Mouse (Mus musculus) liver, adult 2 months (tissue): ENCODE results near the gene Bid. TPM values are rescaled to one million over a fixed set of nuclear protein-coding genes. Genes with fewer than 3 reads are reported as not detected.
"Not testable (repeated sequence)": the region's sequence is repeated elsewhere in the genome, so short reads cannot be mapped to it uniquely, and the experiment has no call there.

Experiments used
- DNase-seq: peaks from one replicate; pipeline ENCODE4 v3.0.0-alpha.2; 2011; ENCODE audit warnings: low read depth, low spot score; ENCODE audit errors: extremely low read depth
- H3K27ac ChIP-seq: fragments of 200-500 bp; replicated peaks from 2 replicates; pipeline ENCODE4 v1.5.1; 2012; ENCODE audit warnings: low read depth, mild to moderate bottlenecking, control low read depth, inconsistent platforms, low read length; ENCODE audit not compliant: insufficient read depth
- H3K27me3 ChIP-seq: fragments of 200-500 bp; 2 replicates; pipeline ENCODE4 v1.6.1; 2012; ENCODE audit warnings: mild to moderate bottlenecking, moderate library complexity, low read length, inconsistent platforms; ENCODE audit not compliant: control insufficient read depth, insufficient read depth
- H3K36me3 ChIP-seq: fragments of 200-500 bp; 2 replicates; pipeline ENCODE4 v1.6.1; 2012; ENCODE audit warnings: low read length, inconsistent platforms; ENCODE audit not compliant: control insufficient read depth, insufficient read depth
- H3K4me1 ChIP-seq: fragments of 200-500 bp; 2 replicates; pipeline ENCODE4 v1.6.1; 2011; ENCODE audit warnings: low read length; ENCODE audit not compliant: control insufficient read depth, insufficient read depth
- H3K4me3 ChIP-seq: fragments of 200-500 bp; 2 replicates; pipeline ENCODE4 v1.5.1; 2011; ENCODE audit warnings: low read depth, mild to moderate bottlenecking, control low read depth, low read length, moderate library complexity; ENCODE audit not compliant: insufficient read depth
- H3K79me2 ChIP-seq: fragments of 200-500 bp; 2 replicates; pipeline ENCODE4 v1.6.1; 2012; ENCODE audit warnings: inconsistent platforms, mild to moderate bottlenecking, low read length, moderate library complexity; ENCODE audit not compliant: control insufficient read depth, insufficient read depth
- H3K9ac ChIP-seq: fragments of 200-500 bp; 2 replicates; pipeline ENCODE4 v1.6.1; 2012; ENCODE audit warnings: low read depth, mild to moderate bottlenecking, control low read depth, inconsistent platforms, low read length
- CTCF ChIP-seq: fragments of 200-500 bp; IDR thresholded peaks from 2 replicates; pipeline ENCODE4 v1.5.1; 2011; ENCODE audit warnings: low read depth, low read length, control low read depth
- POLR2A ChIP-seq: fragments of 200-500 bp; IDR thresholded peaks from 2 replicates; pipeline ENCODE4 v1.6.1; 2011; ENCODE audit warnings: low read length, control low read depth; ENCODE audit not compliant: insufficient read depth; ENCODE audit errors: extremely low read depth
- WGBS: fragments of 180-500 bp; shearing (Covaris S2); methylation state at CpG from one replicate; pipeline ENCODE4 v1.1.7; 2018; 5-methylcytosine and 5-hydroxymethylcytosine counted together
- polyA plus RNA-seq: library from polyadenylated mRNA; depleted of rRNA; stranded (reverse); fragments of >200 nt; gene quantifications from 2 replicates; pipeline ENCODE4 v1.2.3, GENCODE M21; 2012
- total RNA-seq: library from RNA; depleted of rRNA; stranded (reverse); fragments of >200 nt; gene quantifications from 2 replicates; pipeline ENCODE4 v1.2.3, GENCODE M21; 2014

Gene Bid
- total and polyA plus RNA-seq, 2 experiments = 6.9 to 13.9 TPM

DNA sequence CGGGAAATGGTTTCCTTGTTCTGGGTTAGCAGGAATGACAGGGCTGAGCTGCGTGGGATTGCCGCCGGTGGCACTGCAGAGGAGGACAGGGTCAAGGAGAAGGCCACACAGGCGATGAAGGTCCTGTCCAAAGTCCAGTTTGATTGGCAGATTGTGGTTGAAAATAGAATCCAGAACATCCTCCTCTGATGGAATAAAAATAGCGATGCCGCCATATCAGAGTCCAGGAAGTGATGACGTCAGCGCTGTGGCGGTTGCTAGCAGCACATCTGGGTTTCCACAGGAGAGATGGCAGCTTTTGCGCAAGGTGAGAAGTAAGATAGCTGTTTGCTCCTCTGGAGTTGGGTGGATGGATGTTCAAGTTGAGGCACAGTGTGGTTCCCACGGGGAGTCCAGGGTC is 15.9 kb upstream of the Bid start:
- peak; percentile 55 for DNase-seq
- peaks cover 2% of the 10 kb centered on the region for H3K36me3 ChIP-seq

DNA sequence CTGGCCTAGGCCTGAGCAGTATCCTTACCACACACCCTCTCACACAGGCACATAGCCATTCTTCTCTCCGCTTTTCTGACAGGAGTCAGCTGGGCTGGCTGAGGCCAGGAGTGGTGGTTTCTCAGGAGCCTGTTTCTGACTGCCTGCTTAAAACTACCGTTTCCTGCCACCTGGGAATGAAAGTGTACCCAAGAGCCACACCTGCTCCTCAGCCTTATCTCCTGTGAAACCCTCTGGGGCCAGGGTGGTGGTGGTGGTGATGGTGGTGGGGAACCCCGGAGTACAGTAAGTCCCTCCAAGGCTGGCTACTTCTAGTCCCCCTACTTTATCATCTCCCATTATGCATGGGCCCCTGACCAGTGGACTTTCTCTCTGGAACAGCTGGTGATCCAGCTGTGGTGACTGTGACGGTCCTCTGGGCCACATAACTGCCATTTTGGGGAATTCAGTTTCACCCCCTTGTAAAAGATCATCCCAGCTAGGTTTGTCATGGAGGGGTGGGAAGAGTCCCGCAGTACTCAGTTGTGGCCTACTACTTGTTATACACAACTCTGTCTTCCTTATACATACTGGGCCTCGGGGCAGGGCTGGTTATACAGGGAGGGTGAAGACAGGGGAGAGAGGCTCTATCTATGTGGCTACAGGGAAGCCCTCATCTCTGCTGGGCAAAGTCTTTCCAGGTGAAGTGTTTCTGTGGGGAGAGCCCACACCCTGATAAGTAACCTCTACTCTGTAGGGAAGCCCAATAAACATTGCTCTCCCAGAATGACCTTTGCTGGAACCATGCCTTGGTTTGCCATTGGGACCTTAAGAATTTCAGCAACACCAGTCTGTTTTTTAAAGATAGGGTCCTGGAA is 14.0 kb upstream of the Bid start:
- H3K36me3 ChIP-seq = peaks cover 2% of the 10 kb centered on the region
- DNase-seq = no peak
- H3K9ac ChIP-seq = no peak overlapping the region
- no peaks in the 10 kb centered on the region for H3K27me3 ChIP-seq
- H3K79me2 ChIP-seq = no peaks in the 10 kb centered on the region
- no peak overlapping the region for H3K27ac ChIP-seq
- 91% methylated on average over 6 of the region's 6 CpGs for whole genome bisulfite sequencing
- peaks cover 14% of the 10 kb centered on the region for H3K4me1 ChIP-seq
- H3K4me3 ChIP-seq = no peak overlapping the region
- TF ChIP-seq CTCF (no peak), POLR2A (no peak)

More for the DNA sequence above, 15.9 kb upstream of the Bid start:
- WGBS = 51% methylated on average over 12 of the region's 12 CpGs
- Histone ChIP-seq H3K9ac (no peak overlapping the region), H3K27ac (no peak overlapping the region), H3K4me1 (peaks cover 6% of the 10 kb centered on the region), H3K27me3 (no peaks in the 10 kb centered on the region), H3K79me2 (no peaks in the 10 kb centered on the region), H3K4me3 (no peak overlapping the region)
- TF ChIP-seq CTCF = no peak
- no peak for TF ChIP-seq POLR2A

GRCm38 (mm10) chr6:120929421-120929820 is 12.8 kb upstream of the Bid start:
- H3K36me3 ChIP-seq = peaks cover 2% of the 10 kb centered on the region
- no peak overlapping the region for H3K9ac ChIP-seq
- WGBS = 58% methylated on average over 1 of the region's 1 CpGs
- H3K4me1 ChIP-seq = peaks cover 14% of the 10 kb centered on the region
- no peak for DNase-seq
- no peak overlapping the region for H3K4me3 ChIP-seq
- H3K79me2 ChIP-seq = no peaks in the 10 kb centered on the region
- H3K27ac ChIP-seq = no peak overlapping the region
- H3K27me3 ChIP-seq = no peaks in the 10 kb centered on the region
- no peak for TF ChIP-seq POLR2A

GRCm38 (mm10) chr6:120927765-120928164 is 11.1 kb upstream of the Bid start:
- WGBS = 13% methylated on average over 3 of the region's 3 CpGs
- H3K27ac ChIP-seq = 0 out of 2 replicates have a peak overlapping the region, but pooled peaks have one; percentile 2
- H3K27me3 ChIP-seq = no peaks in the 10 kb centered on the region
- DNase-seq = peak; percentile 79
- H3K4me3 ChIP-seq = no peak overlapping the region
- TF ChIP-seq CTCF (no peak), POLR2A (no peak)
- no peaks in the 10 kb centered on the region for H3K79me2 ChIP-seq
- peaks cover 14% of the 10 kb centered on the region for H3K4me1 ChIP-seq
- no peak overlapping the region for H3K9ac ChIP-seq
- H3K36me3 ChIP-seq = peaks cover 2% of the 10 kb centered on the region; the same call in 1 of the 2 replicates

GRCm38 (mm10) chr6:120926880-120927279 is 10.2 kb upstream of the Bid start:
- peak overlapping the region; percentile 5 for H3K27ac ChIP-seq

GRCm38 (mm10) chr6:120924791-120925321 is 8.2 kb upstream of the Bid start:
- not testable (repeated sequence) for H3K79me2 ChIP-seq, H3K36me3 ChIP-seq, H3K4me3 ChIP-seq, H3K9ac ChIP-seq, H3K27ac ChIP-seq, DNase-seq, H3K27me3 ChIP-seq
- WGBS = 91% methylated on average over 2 of the region's 2 CpGs
- peaks cover 13% of the 10 kb centered on the region for H3K4me1 ChIP-seq

More at GRCm38 (mm10) chr6:120926880-120927279, 10.2 kb upstream of the Bid start:
- H3K4me3 ChIP-seq = no peak overlapping the region
- peaks cover 13% of the 10 kb centered on the region for H3K4me1 ChIP-seq
- H3K9ac ChIP-seq = 0 out of 2 replicates have a peak overlapping the region, but pooled peaks have one; percentile 3
- no peak for DNase-seq
- no peaks in the 10 kb centered on the region for H3K27me3 ChIP-seq
- peaks cover 2% of the 10 kb centered on the region; the same call in 1 of the 2 replicates for H3K36me3 ChIP-seq
- H3K79me2 ChIP-seq = no peaks in the 10 kb centered on the region
- TF ChIP-seq POLR2A = no peak
- TF ChIP-seq CTCF = no peak
- 37% methylated on average over 2 of the region's 2 CpGs for WGBS
